Mouse (Mus musculus): Measurements from ENCODE around the gene Fa2h. TPM values are rescaled to one million over a fixed set of nuclear protein-coding genes. Genes with fewer than 3 reads are reported as not detected.
"Not testable (repeated sequence)": the region's sequence is repeated elsewhere in the genome, so short reads cannot be mapped to it uniquely, and the experiment has no call there.

Gene Fa2h
- polyA plus RNA-seq, 1 experiment: 67.1 TPM

DNA sequence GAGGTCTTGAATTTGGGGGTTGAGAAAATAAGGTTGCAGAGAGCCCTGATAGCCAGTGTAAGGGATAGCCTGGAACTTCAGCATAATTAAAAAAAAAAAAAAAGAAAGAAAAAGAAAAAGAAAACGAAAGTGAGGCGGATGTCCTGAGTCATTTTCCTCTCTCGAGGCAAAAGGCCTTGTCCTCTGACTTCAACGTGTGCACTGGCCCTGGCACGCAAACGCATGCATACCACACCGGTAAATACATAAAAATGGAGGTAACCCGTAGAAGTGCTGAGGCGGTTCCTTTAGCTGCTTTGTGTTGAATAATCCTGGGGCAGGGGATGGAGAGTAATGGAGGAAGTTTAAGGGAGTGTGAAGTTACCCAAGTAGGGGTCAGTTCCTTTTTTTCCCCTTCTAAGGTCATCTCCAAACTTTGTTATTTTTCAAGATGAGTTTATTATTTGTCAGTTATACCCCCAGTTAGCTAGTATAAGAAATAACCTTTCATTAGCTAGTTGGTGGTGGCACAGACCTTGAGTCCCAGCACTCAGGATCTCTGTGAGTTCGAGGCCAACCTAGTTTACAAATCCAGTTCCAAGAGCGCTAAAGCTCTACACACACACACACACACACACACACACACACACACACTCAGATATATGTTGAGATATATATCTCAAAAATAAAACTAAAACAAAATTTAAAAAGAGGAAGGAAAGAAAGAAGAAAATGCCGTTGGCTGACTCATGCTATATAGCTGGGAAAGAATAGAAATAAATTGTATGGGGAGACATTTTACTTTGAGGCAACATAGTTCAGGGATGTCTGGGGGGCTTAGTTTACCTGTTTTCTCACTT is 55.0 kb downstream of the Fa2h start:
- Histone ChIP-seq H3K4me3 (ENCODE audit: insufficient read depth, low read length) (no peak overlapping the region; the same call in 1 of the 2 replicates), H3K27ac (ENCODE audit: insufficient read depth, low read length) (no peak overlapping the region), H3K4me1 (ENCODE audit: control insufficient read depth, insufficient read depth, low read length) (no peaks in the 10 kb centered on the region)
- TF ChIP-seq POLR2A (IDR thresholded peaks at IDR 0.05; ENCODE audit: extremely low read depth, insufficient read depth, low read length) (no peak), CTCF (IDR thresholded peaks at IDR 0.05; ENCODE audit: extremely low read depth, insufficient read depth, low read length) (no peak)

- Histone ChIP-seq H3K27ac (ENCODE audit: insufficient read depth, low read length) (no peak within 1 kb of the TSS), H3K4me3 (ENCODE audit: insufficient read depth, low read length) (peak within 1 kb of the TSS; percentile 33; the same call in 1 of the 2 replicates), H3K4me1 (ENCODE audit: control insufficient read depth, insufficient read depth, low read length) (no peaks in the 10 kb centered on the region)
- no peak for TF ChIP-seq CTCF (IDR thresholded peaks at IDR 0.05; ENCODE audit: extremely low read depth, insufficient read depth, low read length)
- TF ChIP-seq POLR2A (IDR thresholded peaks at IDR 0.05; ENCODE audit: extremely low read depth, insufficient read depth, low read length): no peak
These were observed 55.7 kb downstream of the Fa2h start, which contains the start of gene Mlkl for GRCm38 (mm10) chr8:111337890-111338347. Mlkl (minus strand) TSS chr8:111338177.

- H3K4me3 ChIP-seq (ENCODE audit: insufficient read depth, low read length): peak overlapping the region; percentile 33; the same call in 1 of the 2 replicates
- TF ChIP-seq POLR2A (IDR thresholded peaks at IDR 0.05; ENCODE audit: extremely low read depth, insufficient read depth, low read length) (no peak), CTCF (IDR thresholded peaks at IDR 0.05; ENCODE audit: extremely low read depth, insufficient read depth, low read length) (no peak)
- H3K27ac ChIP-seq (ENCODE audit: insufficient read depth, low read length): no peak overlapping the region
- no peaks in the 10 kb centered on the region for H3K4me1 ChIP-seq (ENCODE audit: control insufficient read depth, insufficient read depth, low read length)
These were observed 56.2 kb downstream of the Fa2h start for GRCm38 (mm10) chr8:111337311-111337889.

DNA sequence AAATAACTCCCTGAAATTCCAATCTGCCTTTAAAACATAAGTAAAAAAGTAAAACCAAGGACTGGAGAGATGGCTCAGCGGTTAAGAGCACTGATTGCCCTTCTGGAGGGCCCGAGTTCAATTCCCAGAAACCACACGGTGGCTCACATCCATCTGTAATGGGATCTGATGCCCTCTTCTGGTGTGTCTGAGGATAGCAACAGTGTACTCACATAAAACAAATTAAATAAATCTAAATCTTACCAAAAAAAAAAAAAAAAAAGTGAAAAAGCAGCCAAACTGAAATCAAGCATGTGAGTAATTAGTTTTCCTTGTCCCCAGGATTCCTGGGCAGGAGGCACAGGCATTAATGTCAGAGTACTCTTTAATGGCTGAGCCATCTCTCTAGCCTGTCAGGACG is 56.9 kb downstream of the Fa2h start:
- H3K4me3 ChIP-seq (ENCODE audit: insufficient read depth, low read length): no peak overlapping the region
- no peak overlapping the region for H3K27ac ChIP-seq (ENCODE audit: insufficient read depth, low read length)
- H3K4me1 ChIP-seq (ENCODE audit: control insufficient read depth, insufficient read depth, low read length): no peaks in the 10 kb centered on the region
- TF ChIP-seq CTCF (IDR thresholded peaks at IDR 0.05; ENCODE audit: extremely low read depth, insufficient read depth, low read length) (no peak), POLR2A (IDR thresholded peaks at IDR 0.05; ENCODE audit: extremely low read depth, insufficient read depth, low read length) (no peak)

DNA sequence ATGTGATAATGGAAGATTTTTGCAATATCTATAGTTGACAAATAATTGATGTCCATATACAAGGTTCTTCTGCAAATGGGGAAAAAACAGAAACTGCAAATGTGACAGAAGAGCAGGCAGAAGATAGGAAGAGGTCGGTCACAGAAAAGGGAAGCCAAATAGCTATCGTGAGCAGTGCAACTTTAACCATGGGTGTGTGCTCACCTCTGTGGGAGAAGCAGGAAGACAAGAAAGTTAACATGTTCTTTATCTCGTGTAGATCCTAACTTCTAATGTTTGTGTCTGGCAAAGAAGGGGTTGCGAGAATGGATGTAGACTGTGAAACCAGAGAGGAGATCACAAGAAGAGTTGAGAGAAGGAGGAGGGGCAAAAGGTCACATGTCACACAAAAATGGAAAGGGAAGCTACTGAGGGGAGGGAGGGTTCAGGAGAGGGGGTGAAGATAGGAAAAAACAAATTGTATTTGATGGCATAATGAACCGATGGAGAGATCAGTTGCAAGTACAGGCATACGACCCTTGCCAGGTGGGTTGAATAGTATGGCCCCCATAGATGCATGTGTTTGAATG is 68.3 kb downstream of the Fa2h start:
- no peak for TF ChIP-seq CTCF (IDR thresholded peaks at IDR 0.05; ENCODE audit: extremely low read depth, insufficient read depth, low read length)
- no peak for TF ChIP-seq POLR2A (IDR thresholded peaks at IDR 0.05; ENCODE audit: extremely low read depth, insufficient read depth, low read length)

GRCm38 (mm10) chr8:111314729-111315128 is 78.9 kb downstream of the Fa2h start:
- Histone ChIP-seq H3K4me1 (ENCODE audit: control insufficient read depth, insufficient read depth, low read length) (no peaks in the 10 kb centered on the region), H3K4me3 (ENCODE audit: insufficient read depth, low read length) (no peak overlapping the region), H3K27ac (ENCODE audit: insufficient read depth, low read length) (no peak overlapping the region)
- TF ChIP-seq CTCF (IDR thresholded peaks at IDR 0.05; ENCODE audit: extremely low read depth, insufficient read depth, low read length): no peak
- TF ChIP-seq POLR2A (IDR thresholded peaks at IDR 0.05; ENCODE audit: extremely low read depth, insufficient read depth, low read length): no peak

More for the DNA sequence above, 68.3 kb downstream of the Fa2h start:
- Histone ChIP-seq H3K4me1 (ENCODE audit: control insufficient read depth, insufficient read depth, low read length) (no peaks in the 10 kb centered on the region), H3K4me3 (ENCODE audit: insufficient read depth, low read length) (no peak overlapping the region), H3K27ac (ENCODE audit: insufficient read depth, low read length) (no peak overlapping the region)

DNA sequence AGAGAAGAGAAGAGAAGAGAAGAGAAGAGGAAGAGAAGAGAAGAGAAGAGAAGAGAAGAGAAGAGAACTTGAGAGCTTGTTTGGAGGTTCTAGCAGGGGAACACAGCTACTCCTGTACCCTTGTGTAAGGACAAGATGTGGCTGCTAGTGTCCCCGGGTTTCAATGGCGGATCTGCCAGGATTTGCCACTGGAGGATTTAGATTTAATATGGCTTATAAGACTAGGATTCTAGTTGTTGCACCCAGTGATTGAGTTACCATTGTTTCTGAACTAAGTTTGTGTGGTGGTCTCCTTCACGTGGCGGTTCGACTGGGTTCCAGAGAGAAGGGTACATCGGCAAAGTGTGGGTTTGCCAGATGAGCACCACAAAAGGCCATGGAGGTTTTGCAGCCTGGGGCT is 79.7 kb downstream of the Fa2h start:
- not testable (repeated sequence) for H3K4me3 ChIP-seq (ENCODE audit: insufficient read depth, low read length); H3K4me1 ChIP-seq (ENCODE audit: control insufficient read depth, insufficient read depth, low read length); H3K27ac ChIP-seq (ENCODE audit: insufficient read depth, low read length)

- no peak overlapping the region for H3K4me3 ChIP-seq (ENCODE audit: insufficient read depth, low read length)
- peak; percentile 16; the same call in 1 of the 2 replicates for TF ChIP-seq CTCF (IDR thresholded peaks at IDR 0.05; ENCODE audit: extremely low read depth, insufficient read depth, low read length)
- no peak for TF ChIP-seq POLR2A (IDR thresholded peaks at IDR 0.05; ENCODE audit: extremely low read depth, insufficient read depth, low read length)
- H3K27ac ChIP-seq (ENCODE audit: insufficient read depth, low read length): no peak overlapping the region
- H3K4me1 ChIP-seq (ENCODE audit: control insufficient read depth, insufficient read depth, low read length): no peaks in the 10 kb centered on the region
These were observed 80.9 kb downstream of the Fa2h start for GRCm38 (mm10) chr8:111312758-111313162.

DNA sequence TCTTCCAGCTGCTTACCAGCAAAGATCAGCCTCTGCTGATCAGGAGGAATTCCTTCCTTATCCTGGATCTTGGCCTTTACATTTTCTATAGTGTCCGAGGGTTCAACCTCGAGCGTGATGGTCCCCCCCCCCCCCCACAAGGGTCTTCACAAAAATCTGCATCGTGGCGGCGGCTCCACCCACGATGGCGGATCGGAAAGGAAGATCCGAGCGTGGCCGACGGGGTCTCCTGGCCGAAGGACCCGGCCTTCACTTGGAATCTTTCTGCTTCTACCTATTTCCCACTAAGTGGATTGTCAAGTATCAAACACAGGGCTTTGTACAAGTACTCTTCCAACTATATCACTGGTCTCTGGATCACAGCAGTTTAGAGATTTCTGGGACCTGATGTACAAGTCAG is 83.6 kb downstream of the Fa2h start:
- not testable (repeated sequence) for H3K4me3 ChIP-seq (ENCODE audit: insufficient read depth, low read length); H3K4me1 ChIP-seq (ENCODE audit: control insufficient read depth, insufficient read depth, low read length); H3K27ac ChIP-seq (ENCODE audit: insufficient read depth, low read length)
